Mouse (Mus musculus) neural tube, embryonic 15.5 days (tissue): ENCODE data around the gene Iffo1. TPM values are rescaled to one million over a fixed set of nuclear protein-coding genes. Genes with fewer than 3 reads are reported as not detected.

Experiments used
- ATAC-seq: fragments of 200-750 bp; cut with Nextera tagmentation; 2 replicates; pipeline ENCODE4 v1.8.0; 2017; ENCODE audit warnings: mild to moderate bottlenecking, moderate TSS enrichment, moderate library complexity; ENCODE audit not compliant: low FRiP score
- H3K27ac ChIP-seq: fragments of 300-500 bp; sonication (generic); replicated peaks from 2 replicates; pipeline ENCODE4 v1.5.1; 2015; ENCODE audit warnings: mild to moderate bottlenecking, inconsistent platforms
- H3K27me3 ChIP-seq: fragments of 300-500 bp; sonication (generic); replicated peaks from 2 replicates; pipeline ENCODE4 v1.6.1; 2015; ENCODE audit warnings: inconsistent platforms
- H3K36me3 ChIP-seq: fragments of 300-500 bp; sonication (generic); 2 replicates; pipeline ENCODE4 v1.6.1; 2015; ENCODE audit warnings: inconsistent platforms
- H3K4me1 ChIP-seq: fragments of 300-500 bp; sonication (generic); 2 replicates; pipeline ENCODE4 v1.6.1; 2015; ENCODE audit warnings: inconsistent platforms
- H3K4me2 ChIP-seq: fragments of 300-500 bp; sonication (generic); 2 replicates; pipeline ENCODE4 v1.6.1; 2015; ENCODE audit warnings: inconsistent platforms, mild to moderate bottlenecking, moderate library complexity
- H3K4me3 ChIP-seq: fragments of 300-500 bp; sonication (generic); replicated peaks from 2 replicates; pipeline ENCODE4 v1.5.1; 2015; ENCODE audit warnings: mild to moderate bottlenecking, inconsistent platforms
- H3K9ac ChIP-seq: fragments of 300-500 bp; sonication (generic); replicated peaks from 2 replicates; pipeline ENCODE4 v1.6.1; 2015; ENCODE audit warnings: mild to moderate bottlenecking, inconsistent platforms
- H3K9me3 ChIP-seq: fragments of 300-500 bp; sonication (generic); replicated peaks from 2 replicates; pipeline ENCODE4 v1.6.1; 2016; ENCODE audit warnings: inconsistent platforms
- WGBS: fragments of 180-500 bp; shearing (Covaris S2); methylation state at CpG from one replicate; pipeline ENCODE4 v1.1.7; 2015; ENCODE audit warnings: mixed read lengths; 5-methylcytosine and 5-hydroxymethylcytosine counted together
- polyA plus RNA-seq: library from polyadenylated mRNA; unstranded; fragments of >200 nt; fragmentation: Nextera tagmentation; extraction: Ambion mirVana; gene quantifications from 2 replicates; pipeline ENCODE4 v1.2.1, GENCODE M21; 2015

Iffo1 gene
- polyA plus RNA-seq, 1 experiment from 2014 or later = 24.6 TPM

DNA sequence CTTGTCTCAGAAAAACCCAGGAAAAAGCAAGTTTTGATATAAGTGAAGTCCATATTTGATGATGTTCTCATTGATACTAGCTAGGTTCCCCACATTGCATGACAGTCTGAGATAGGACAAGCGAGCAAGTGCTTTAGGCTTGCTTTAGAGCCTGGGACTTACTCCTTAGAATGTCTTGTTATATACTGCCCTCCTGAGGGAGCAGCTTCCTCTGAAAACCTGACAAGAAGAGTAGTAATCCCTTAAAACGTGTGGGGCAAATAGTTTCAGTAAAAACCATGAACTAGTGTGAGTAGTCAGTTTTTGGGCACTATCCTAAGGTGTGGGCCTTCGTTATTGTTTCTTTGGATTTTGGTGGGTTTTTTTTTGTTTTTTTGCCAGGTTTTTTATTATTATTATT, 1.9 kb upstream of the Iffo1 start:
- no peak overlapping the region for H3K27ac ChIP-seq
- H3K4me3 ChIP-seq = no peak overlapping the region
- no peak for ATAC-seq
- H3K36me3 ChIP-seq = peaks cover 58% of the 10 kb centered on the region
- 84% methylated on average over 3 of the region's 3 CpGs for WGBS
- peaks cover 38% of the 10 kb centered on the region for H3K4me1 ChIP-seq
- H3K9ac ChIP-seq = no peak overlapping the region
- no peaks in the 10 kb centered on the region for H3K27me3 ChIP-seq
- no peak overlapping the region for H3K4me2 ChIP-seq
- H3K9me3 ChIP-seq = no peaks in the 10 kb centered on the region

- H3K9me3 ChIP-seq = no peaks in the 10 kb centered on the region
- no peak overlapping the region for H3K27ac ChIP-seq
- ATAC-seq = no peak
- no peak overlapping the region for H3K9ac ChIP-seq
- H3K4me3 ChIP-seq = no peak overlapping the region
- 86% methylated on average over 9 of the region's 9 CpGs for WGBS
- peaks cover 45% of the 10 kb centered on the region for H3K4me1 ChIP-seq
- no peak overlapping the region for H3K4me2 ChIP-seq
- no peaks in the 10 kb centered on the region for H3K27me3 ChIP-seq
- peaks cover 50% of the 10 kb centered on the region for H3K36me3 ChIP-seq
These were observed 1.1 kb upstream of the Iffo1 start for GRCm38 (mm10) chr6:125143904-125144303.

- peak; percentile 58 for ATAC-seq
- Histone ChIP-seq H3K4me2 (peak overlapping the region; percentile 92), H3K4me1 (peaks cover 55% of the 10 kb centered on the region), H3K27me3 (no peaks in the 10 kb centered on the region), H3K4me3 (peak overlapping the region; percentile 80), H3K9ac (peak overlapping the region; percentile 71), H3K27ac (peak overlapping the region; percentile 90), H3K9me3 (no peaks in the 10 kb centered on the region), H3K36me3 (peaks cover 38% of the 10 kb centered on the region)
- WGBS = under 1% methylated on average over 34 of the region's 35 CpGs
These were observed 474 bp downstream of the Iffo1 start for GRCm38 (mm10) chr6:125145479-125145951.

DNA sequence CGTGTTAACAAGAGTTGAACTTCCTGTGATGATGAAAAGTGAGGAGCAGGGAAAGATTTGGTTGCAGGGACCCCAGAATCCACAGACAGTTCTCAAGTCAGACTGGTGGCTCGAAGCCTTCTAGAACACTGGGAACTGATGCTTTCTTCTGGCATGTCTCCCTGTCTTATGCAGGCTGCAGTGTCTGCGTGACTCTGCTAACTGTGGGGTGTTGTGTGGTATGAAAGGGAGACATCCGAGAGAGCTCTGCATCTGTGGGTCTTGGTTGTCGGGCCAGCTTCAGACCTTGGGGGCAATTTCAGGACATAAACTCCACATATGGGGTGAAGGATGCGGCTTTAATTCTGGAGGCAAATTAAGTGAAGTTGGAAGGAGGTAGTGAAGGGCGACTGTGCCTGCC, 1.1 kb downstream of the Iffo1 start:
- H3K9ac ChIP-seq = peak overlapping the region; percentile 71
- H3K27me3 ChIP-seq = no peaks in the 10 kb centered on the region
- H3K36me3 ChIP-seq = peaks cover 35% of the 10 kb centered on the region
- H3K9me3 ChIP-seq = no peaks in the 10 kb centered on the region
- WGBS = 50% methylated on average over 7 of the region's 7 CpGs
- ATAC-seq = no peak
- H3K4me1 ChIP-seq = peaks cover 55% of the 10 kb centered on the region
- peak overlapping the region; percentile 80 for H3K4me3 ChIP-seq
- peak overlapping the region; percentile 90 for H3K27ac ChIP-seq
- peak overlapping the region; percentile 92 for H3K4me2 ChIP-seq

- 79% methylated on average over 4 of the region's 4 CpGs for WGBS
- Histone ChIP-seq H3K27ac (peak overlapping the region; percentile 90; the same call in 1 of the 2 replicates), H3K9me3 (no peaks in the 10 kb centered on the region), H3K9ac (peak overlapping the region; percentile 71), H3K4me3 (peak overlapping the region; percentile 80), H3K36me3 (peaks cover 33% of the 10 kb centered on the region), H3K4me2 (peak overlapping the region; percentile 92), H3K27me3 (no peaks in the 10 kb centered on the region), H3K4me1 (peaks cover 55% of the 10 kb centered on the region)
- no peak for ATAC-seq
These were observed 1.8 kb downstream of the Iffo1 start for GRCm38 (mm10) chr6:125146797-125147196.

GRCm38 (mm10) chr6:125147329-125147728, 2.3 kb downstream of the Iffo1 start:
- no peak for ATAC-seq
- 37% methylated on average over 10 of the region's 10 CpGs for WGBS
- 0 out of 2 replicates have a peak overlapping the region, but pooled peaks have one; percentile 90 for H3K27ac ChIP-seq

DNA sequence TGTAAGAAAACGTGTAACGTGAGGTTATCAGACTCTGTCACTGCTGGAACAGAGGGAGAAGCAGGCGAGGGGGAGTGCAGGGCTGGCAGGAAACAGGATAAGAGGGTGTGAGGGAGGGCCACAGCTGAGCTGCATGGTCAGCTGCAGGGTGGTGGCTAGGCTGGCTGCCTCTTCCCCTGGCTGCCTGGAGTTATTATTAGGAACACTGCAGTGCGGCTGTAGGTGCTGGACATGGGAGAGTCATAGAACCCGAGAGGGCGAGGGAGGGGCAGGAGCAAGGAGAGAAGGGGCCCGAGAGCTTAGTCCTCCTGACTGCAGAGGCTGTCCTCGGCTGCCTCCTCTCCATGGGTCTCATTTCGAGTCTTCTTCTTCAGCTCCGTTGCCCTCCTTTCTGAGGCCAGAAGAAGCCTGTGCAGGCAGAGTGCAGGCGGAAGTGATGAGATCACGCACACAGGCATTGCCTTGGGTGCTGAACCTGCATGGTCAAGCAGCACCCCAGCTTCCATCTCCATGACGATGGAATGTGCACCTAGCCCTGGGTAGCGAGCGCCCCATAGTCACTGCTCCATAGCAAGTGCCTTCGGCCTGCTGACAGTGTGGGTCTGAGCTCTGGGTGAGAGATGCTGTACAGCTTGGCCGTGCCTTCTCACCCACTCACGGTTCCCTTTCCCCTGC, 3.3 kb downstream of the Iffo1 start:
- H3K27ac ChIP-seq = peak overlapping the region; percentile 60
- H3K4me1 ChIP-seq = peaks cover 55% of the 10 kb centered on the region
- no peak overlapping the region; the same call in 1 of the 2 replicates for H3K4me3 ChIP-seq
- 66% methylated on average over 16 of the region's 18 CpGs for WGBS
- H3K36me3 ChIP-seq = peaks cover 36% of the 10 kb centered on the region
- H3K9ac ChIP-seq = peak overlapping the region; percentile 71; the same call in 1 of the 2 replicates
- no peaks in the 10 kb centered on the region for H3K27me3 ChIP-seq
- no peaks in the 10 kb centered on the region for H3K9me3 ChIP-seq
- no peak for ATAC-seq
- H3K4me2 ChIP-seq = peak overlapping the region; percentile 92

More at GRCm38 (mm10) chr6:125147329-125147728, 2.3 kb downstream of the Iffo1 start:
- Histone ChIP-seq H3K4me1 (peaks cover 55% of the 10 kb centered on the region), H3K36me3 (peaks cover 33% of the 10 kb centered on the region), H3K9ac (peak overlapping the region; percentile 71), H3K4me3 (peak overlapping the region; percentile 80), H3K4me2 (peak overlapping the region; percentile 92), H3K9me3 (no peaks in the 10 kb centered on the region), H3K27me3 (no peaks in the 10 kb centered on the region)

DNA sequence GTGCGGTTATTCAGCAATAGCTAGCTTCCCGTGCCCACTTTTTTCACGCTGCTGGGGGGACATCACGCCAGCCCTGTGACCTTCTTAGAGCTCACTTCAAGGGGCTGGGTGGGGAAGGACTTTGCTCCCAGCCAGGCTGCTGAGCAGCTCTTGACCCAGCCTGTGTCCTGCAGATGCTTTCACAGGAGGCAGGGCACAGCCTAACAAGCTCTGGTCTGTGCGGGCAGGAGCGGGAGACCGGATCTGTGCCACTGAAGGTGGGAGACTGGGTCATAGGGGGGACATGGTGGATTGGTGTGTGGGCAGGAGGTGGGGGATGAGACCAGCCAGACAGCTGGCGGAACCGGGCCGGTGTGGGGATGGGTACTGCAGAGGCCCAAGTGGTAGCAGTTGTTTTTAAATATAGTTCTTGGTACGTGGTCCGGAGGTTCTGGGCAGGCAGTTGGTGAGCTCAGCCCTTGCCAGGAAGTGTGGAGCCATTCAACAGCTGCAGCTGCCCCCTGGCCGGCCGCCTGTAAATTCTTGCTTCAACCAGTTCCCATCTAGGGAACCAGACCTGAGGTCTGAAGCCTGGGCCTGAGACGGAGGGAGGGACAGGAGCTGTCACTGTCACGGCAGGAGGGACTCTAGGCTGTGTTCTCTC, 4.0 kb downstream of the Iffo1 start:
- no peak overlapping the region; the same call in 1 of the 2 replicates for H3K9ac ChIP-seq

DNA sequence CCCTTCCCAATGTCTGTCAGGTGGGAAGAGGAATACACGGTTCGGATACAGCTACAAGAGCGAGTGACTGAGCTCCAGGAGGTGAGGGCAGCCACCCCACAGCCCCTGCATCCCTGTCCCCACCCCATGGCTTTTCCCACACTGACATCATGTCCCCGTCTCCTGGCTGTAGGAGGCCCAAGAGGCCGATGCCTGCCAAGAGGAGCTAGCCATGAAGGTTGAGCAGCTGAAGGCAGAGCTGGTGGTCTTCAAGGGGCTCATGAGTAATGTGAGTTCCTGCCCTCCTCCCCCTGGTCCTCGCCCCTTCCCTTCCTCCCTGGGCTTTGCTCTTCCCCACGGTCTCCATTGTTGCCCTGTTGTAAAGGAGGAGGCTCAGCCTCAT, 4.5 kb downstream of the Iffo1 start:
- H3K27me3 ChIP-seq = no peaks in the 10 kb centered on the region
- ATAC-seq = no peak
- H3K9me3 ChIP-seq = no peaks in the 10 kb centered on the region
- H3K4me2 ChIP-seq = 0 out of 2 replicates have a peak overlapping the region, but pooled peaks have one; percentile 13
- H3K4me3 ChIP-seq = no peak overlapping the region
- H3K27ac ChIP-seq = peak overlapping the region; percentile 60; the same call in 1 of the 2 replicates
- no peak overlapping the region; the same call in 1 of the 2 replicates for H3K9ac ChIP-seq
- H3K36me3 ChIP-seq = peaks cover 30% of the 10 kb centered on the region
- 62% methylated on average over 7 of the region's 7 CpGs for WGBS
- H3K4me1 ChIP-seq = peaks cover 47% of the 10 kb centered on the region

More for the DNA sequence above, 4.0 kb downstream of the Iffo1 start:
- no peak overlapping the region for H3K4me3 ChIP-seq
- 74% methylated on average over 16 of the region's 16 CpGs for WGBS
- H3K4me1 ChIP-seq = peaks cover 53% of the 10 kb centered on the region
- H3K4me2 ChIP-seq = peak overlapping the region; percentile 92
- H3K27ac ChIP-seq = peak overlapping the region; percentile 60
- H3K9me3 ChIP-seq = no peaks in the 10 kb centered on the region
- H3K27me3 ChIP-seq = no peaks in the 10 kb centered on the region
- ATAC-seq = no peak
- peaks cover 34% of the 10 kb centered on the region for H3K36me3 ChIP-seq

GRCm38 (mm10) chr6:125152212-125153017, 7.4 kb downstream of the Iffo1 start:
- no peak overlapping the region for H3K27ac ChIP-seq
- no peak for ATAC-seq
- peaks cover 44% of the 10 kb centered on the region for H3K36me3 ChIP-seq
- no peak overlapping the region for H3K9ac ChIP-seq
- no peaks in the 10 kb centered on the region for H3K9me3 ChIP-seq
- no peaks in the 10 kb centered on the region for H3K27me3 ChIP-seq
- H3K4me2 ChIP-seq = no peak overlapping the region
- peaks cover 27% of the 10 kb centered on the region for H3K4me1 ChIP-seq
- WGBS = 78% methylated on average over 22 of the region's 22 CpGs
- H3K4me3 ChIP-seq = no peak overlapping the region

- no peak for ATAC-seq
- Histone ChIP-seq H3K36me3 (peaks cover 48% of the 10 kb centered on the region), H3K4me2 (no peak overlapping the region), H3K27ac (no peak overlapping the region), H3K27me3 (no peaks in the 10 kb centered on the region), H3K9ac (no peak overlapping the region), H3K4me1 (peaks cover 22% of the 10 kb centered on the region), H3K4me3 (no peak overlapping the region), H3K9me3 (no peaks in the 10 kb centered on the region)
- 87% methylated on average over 5 of the region's 5 CpGs for WGBS
These were observed 8.0 kb downstream of the Iffo1 start for GRCm38 (mm10) chr6:125153018-125153389.
